Mouse (Mus musculus): ENCODE data around the gene Ascc1. TPM values are rescaled to one million over a fixed set of nuclear protein-coding genes. Genes with fewer than 3 reads are reported as not detected.
A peak's percentile ranks its signal among the peaks of the same experiment; 100 is the strongest.

The Ascc1 gene
- polyA plus RNA-seq (2015; fragmentation: Nextera tagmentation; extraction: Ambion mirVana), result 36.1 and 40.6 TPM in 2 replicates

DNA sequence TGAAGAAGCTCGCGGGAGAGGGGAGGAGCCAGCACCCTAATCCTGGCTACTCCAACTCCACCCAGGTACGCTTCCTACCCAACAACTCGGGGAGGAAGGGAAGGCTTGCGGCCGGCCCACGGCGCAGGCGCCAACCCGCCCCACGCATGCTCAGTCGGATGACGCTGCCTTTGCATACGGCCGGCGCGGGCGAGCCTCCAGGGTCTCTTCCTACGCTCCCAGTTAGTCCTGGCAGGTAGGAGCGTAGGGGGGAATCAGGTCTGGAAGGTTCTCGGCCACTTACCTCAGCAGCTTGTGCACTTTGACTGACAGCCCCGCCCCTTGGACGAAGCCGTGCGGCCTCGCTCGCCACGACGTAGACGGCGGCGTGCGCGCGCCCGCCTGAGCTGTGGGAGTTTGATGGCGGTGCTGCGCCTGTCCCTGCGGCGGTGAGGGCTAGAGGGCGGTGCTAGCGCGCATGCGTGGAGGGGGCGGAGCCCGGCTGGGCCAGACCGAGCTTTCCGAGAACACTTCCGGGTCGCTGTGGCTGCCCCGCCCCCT is at the start of gene Ascc1, which contains the start of gene Anapc16:
Gene Ascc1 (plus strand): TSS at position 133 of the 540 bp plus-strand sequence.
Gene Anapc16 (minus strand): TSS at position 463 of the 540 bp plus-strand sequence.
- Histone ChIP-seq H3K4me1 (replicated peaks) (peaks cover 19% of the 10 kb centered on the region), H3K9me3 (replicated peaks) (no peaks in the 10 kb centered on the region), H3K27me3 (no peaks in the 10 kb centered on the region), H3K9ac (peak within 1 kb of the TSS; percentile 78), H3K4me2 (peak within 1 kb of the TSS; percentile 80), H3K36me3 (peaks cover 5% of the 10 kb centered on the region; the same call in 1 of the 2 replicates), H3K27ac (peak within 1 kb of the TSS; percentile 98), H3K4me3 (peak within 1 kb of the TSS; percentile 77)
- ATAC-seq (replicated peaks; ENCODE audit: insufficient number of reproducible peaks, insufficient read depth, low FRiP score, low read depth), result peak; percentile 98
- under 1% methylated on average over 50 of the region's 51 CpGs for WGBS

DNA sequence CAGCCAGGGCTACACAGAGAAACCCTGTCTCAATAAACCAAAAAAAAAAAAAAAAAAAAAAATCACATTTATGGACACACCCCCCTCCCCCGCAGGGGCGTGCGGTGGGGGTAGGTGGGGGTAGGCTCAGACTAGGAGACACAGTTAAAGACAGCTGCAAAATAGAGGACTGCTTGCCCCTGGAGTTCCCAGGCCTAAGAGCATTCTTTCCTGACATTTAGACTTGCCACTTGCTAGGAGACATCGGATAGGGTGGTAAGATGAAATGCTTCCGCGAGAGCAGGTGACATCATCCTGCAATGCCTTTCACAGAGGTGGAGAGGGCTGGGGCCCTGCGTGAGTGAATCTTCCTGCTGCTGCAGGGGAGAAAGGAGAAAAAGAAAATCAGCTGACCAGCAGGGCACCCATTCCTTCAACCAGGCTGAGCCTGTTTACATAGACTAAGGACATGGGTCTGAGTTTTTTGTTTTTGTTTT is 49.0 kb upstream of the Ascc1 start:
- Histone ChIP-seq H3K4me1 (replicated peaks) (peaks cover 49% of the 10 kb centered on the region), H3K9ac (no peak overlapping the region), H3K4me2 (no peak overlapping the region), H3K27ac (no peak overlapping the region), H3K9me3 (replicated peaks) (no peaks in the 10 kb centered on the region), H3K36me3 (no peaks in the 10 kb centered on the region), H3K4me3 (no peak overlapping the region), H3K27me3 (no peaks in the 10 kb centered on the region; the same call in 1 of the 2 replicates)
- WGBS, result 19% methylated on average over 7 of the region's 7 CpGs
- no peak for ATAC-seq (replicated peaks; ENCODE audit: insufficient number of reproducible peaks, insufficient read depth, low FRiP score, low read depth)

DNA sequence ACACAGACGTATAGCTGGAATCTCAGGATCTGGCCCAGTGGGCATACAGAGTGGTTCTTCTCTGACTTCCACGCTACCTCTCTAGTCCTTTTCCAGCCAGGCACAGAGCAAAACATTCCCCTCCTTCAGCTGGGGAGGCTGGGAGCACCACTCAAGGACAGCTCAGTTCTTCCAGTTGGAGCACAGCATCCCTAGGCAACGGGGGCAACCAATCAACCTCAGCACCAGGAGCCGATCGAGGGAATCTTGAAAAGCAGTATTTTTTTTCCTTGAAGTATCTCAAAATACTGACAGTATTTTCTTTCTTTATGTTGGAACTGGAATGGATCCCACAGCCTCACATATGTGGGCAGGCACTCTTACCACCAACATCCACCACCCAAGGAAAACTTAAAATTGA is 45.9 kb upstream of the Ascc1 start:
- H3K4me3 ChIP-seq, result no peak overlapping the region
- no peak overlapping the region for H3K4me2 ChIP-seq
- H3K9me3 ChIP-seq (replicated peaks), result no peaks in the 10 kb centered on the region
- peaks cover 27% of the 10 kb centered on the region for H3K4me1 ChIP-seq (replicated peaks)
- no peak overlapping the region for H3K27ac ChIP-seq
- no peak for ATAC-seq (replicated peaks; ENCODE audit: insufficient number of reproducible peaks, insufficient read depth, low FRiP score, low read depth)
- 65% methylated on average over 5 of the region's 5 CpGs for WGBS
- H3K36me3 ChIP-seq, result no peaks in the 10 kb centered on the region
- no peak overlapping the region for H3K9ac ChIP-seq
- H3K27me3 ChIP-seq, result peaks cover 4% of the 10 kb centered on the region; the same call in 1 of the 2 replicates

DNA sequence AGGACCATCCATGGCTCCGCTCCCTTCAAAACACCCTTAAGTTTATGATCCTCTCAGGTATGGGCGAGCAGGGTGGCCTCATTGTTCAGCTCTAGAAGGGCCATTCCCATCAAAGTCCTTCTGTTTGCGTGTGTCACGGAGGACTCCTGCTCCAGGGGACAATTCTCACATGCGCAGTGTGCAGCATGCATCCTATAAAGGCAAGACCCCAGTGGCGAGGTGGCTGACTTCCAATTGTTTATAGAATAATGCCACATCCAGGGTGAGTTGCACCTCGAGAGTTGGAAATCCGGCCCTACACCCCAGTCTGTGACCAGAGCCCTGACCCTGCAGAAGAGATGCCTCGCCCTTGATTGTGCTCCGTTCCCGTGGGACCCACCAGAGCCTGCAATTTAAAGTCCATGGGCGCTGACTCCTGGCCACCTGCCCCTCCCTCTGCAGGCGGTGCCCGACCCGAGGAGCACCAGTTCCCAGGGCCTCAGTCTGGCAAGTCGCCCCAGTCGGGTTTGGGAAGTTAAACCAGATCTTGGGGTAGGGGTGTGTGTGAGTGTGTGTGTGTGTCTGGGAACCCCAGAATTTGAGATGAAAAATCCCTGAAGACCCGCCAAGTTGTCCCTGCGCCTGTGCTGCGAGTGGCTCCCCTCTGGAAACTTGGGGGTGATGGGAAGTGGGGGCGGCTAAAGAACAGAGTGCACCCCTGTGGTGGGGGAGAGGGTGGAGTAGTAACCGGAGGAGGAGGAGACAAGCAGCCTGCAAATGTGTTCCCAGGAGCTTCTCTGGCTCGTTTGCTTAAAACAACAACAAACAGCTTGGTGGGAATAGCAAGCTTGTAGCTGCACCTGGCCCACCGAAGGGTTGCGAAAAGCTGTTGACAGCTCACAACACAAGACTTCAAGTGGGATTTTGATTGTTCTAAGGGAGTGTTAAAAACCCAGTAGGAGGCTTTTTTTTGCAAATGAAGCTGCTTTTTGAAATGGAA is 45.1 kb upstream of the Ascc1 start:
- 25% methylated on average over 25 of the region's 25 CpGs for WGBS
- Histone ChIP-seq H3K36me3 (no peaks in the 10 kb centered on the region), H3K4me3 (no peak overlapping the region), H3K27me3 (peaks cover 4% of the 10 kb centered on the region; the same call in 1 of the 2 replicates), H3K4me1 (replicated peaks) (peaks cover 25% of the 10 kb centered on the region), H3K27ac (no peak overlapping the region), H3K9ac (no peak overlapping the region), H3K9me3 (replicated peaks) (no peaks in the 10 kb centered on the region), H3K4me2 (no peak overlapping the region)
- ATAC-seq (replicated peaks; ENCODE audit: insufficient number of reproducible peaks, insufficient read depth, low FRiP score, low read depth), result no peak

DNA sequence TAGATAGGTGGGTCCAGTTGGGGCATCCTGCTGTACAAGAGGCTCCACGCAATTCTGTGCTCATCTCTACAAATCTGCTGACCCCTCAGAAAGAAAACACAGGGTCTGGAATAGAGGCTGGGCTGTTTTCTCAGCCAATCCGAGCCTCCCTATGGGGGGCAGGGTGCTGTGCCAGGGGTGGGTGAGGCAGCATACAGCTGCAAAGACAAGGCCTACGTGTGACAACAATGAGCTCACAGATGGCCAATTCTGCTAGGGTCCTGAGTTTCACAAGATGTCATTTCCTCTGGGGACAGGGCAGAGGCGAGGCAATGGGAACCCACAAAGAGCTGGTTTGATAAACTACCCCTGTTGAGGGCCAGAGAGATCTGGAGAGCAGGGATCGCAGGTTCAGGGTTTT is 44.1 kb upstream of the Ascc1 start:
- Histone ChIP-seq H3K4me2 (no peak overlapping the region), H3K27ac (no peak overlapping the region), H3K4me3 (no peak overlapping the region), H3K9me3 (replicated peaks) (no peaks in the 10 kb centered on the region), H3K27me3 (peaks cover 4% of the 10 kb centered on the region; the same call in 1 of the 2 replicates), H3K4me1 (replicated peaks) (peaks cover 15% of the 10 kb centered on the region), H3K36me3 (no peaks in the 10 kb centered on the region), H3K9ac (no peak overlapping the region)
- no peak for ATAC-seq (replicated peaks; ENCODE audit: insufficient number of reproducible peaks, insufficient read depth, low FRiP score, low read depth)
- WGBS, result 54% methylated on average over 5 of the region's 5 CpGs

DNA sequence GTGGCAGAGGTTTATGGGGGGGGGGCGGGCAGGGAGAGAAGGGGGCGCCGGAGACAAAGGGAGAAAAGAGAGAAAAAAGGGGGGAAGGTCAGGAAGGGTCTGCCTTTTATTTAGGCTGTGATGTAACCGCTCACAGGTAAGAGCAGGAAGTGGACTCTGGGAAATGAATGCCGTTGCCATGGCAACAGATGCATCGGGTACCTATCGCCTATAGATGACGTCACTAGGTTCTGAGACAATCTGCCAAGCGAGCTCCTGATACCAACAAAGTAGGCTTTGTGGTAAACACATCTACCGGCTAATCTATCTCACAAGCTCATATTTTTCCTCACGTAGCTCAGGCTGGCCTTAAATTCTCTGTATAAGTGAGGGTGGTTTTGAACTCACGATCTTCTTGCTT is 43.1 kb upstream of the Ascc1 start:
- Histone ChIP-seq H3K9ac (no peak overlapping the region), H3K4me1 (replicated peaks) (peaks cover 21% of the 10 kb centered on the region), H3K4me3 (no peak overlapping the region), H3K36me3 (no peaks in the 10 kb centered on the region), H3K9me3 (replicated peaks) (no peaks in the 10 kb centered on the region), H3K27me3 (peaks cover 4% of the 10 kb centered on the region; the same call in 1 of the 2 replicates), H3K4me2 (no peak overlapping the region), H3K27ac (no peak overlapping the region)
- no peak for ATAC-seq (replicated peaks; ENCODE audit: insufficient number of reproducible peaks, insufficient read depth, low FRiP score, low read depth)
- 84% methylated on average over 12 of the region's 12 CpGs for WGBS

GRCm38 (mm10) chr10:59963609-59964008 is 39.0 kb upstream of the Ascc1 start:
- Histone ChIP-seq H3K9me3 (replicated peaks) (no peaks in the 10 kb centered on the region), H3K4me1 (replicated peaks) (peaks cover 35% of the 10 kb centered on the region), H3K36me3 (no peaks in the 10 kb centered on the region), H3K27me3 (peaks cover 4% of the 10 kb centered on the region; the same call in 1 of the 2 replicates), H3K27ac (peak overlapping the region; percentile 87; the same call in 1 of the 2 replicates), H3K4me2 (no peak overlapping the region), H3K4me3 (no peak overlapping the region), H3K9ac (no peak overlapping the region)
- 86% methylated on average over 2 of the region's 2 CpGs for WGBS
- no peak for ATAC-seq (replicated peaks; ENCODE audit: insufficient number of reproducible peaks, insufficient read depth, low FRiP score, low read depth)

DNA sequence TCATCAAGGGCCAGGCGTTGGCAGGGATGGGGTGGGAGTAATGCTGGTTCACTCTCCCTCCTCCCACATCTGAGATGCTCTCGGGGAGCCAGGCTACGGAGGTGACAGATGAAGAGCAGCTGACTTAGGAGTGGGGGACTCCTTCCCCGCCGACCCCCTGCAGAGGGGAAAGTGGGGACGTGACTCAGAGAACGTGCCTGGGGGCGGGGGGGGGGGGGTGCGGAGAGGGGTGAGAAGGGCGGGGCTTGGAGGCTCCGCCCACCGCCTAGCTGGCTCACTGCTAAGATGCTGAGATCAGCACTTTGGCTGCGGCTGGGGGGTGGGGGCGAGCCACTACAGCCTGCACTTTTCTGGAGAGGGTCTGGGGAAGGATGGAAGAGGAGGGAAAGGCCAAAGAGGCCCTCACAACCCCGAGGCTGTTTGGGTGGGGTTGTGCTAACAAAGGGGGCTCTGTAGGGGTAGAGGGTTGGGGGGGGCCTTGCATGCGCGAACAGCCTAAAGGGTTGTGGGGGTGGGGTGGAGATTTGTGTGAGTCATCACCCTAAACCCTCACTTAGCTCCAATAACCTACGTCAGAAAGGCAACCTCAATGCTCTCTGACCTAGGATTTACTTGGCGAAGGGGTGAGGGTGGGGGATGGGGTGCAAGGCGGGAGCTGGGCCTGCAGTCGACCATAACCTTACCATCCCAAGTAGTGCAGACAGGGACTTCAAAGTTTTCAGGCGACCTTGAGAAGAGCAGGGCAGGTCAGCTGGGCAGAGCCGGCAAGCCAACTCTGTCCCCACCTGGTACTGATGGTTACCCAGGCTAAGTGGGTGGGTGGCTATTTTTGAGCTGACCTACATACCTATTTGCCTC is 37.9 kb upstream of the Ascc1 start:
- peak overlapping the region; percentile 87 for H3K27ac ChIP-seq
- H3K36me3 ChIP-seq, result no peaks in the 10 kb centered on the region
- H3K9me3 ChIP-seq (replicated peaks), result no peaks in the 10 kb centered on the region
- ATAC-seq (replicated peaks; ENCODE audit: insufficient number of reproducible peaks, insufficient read depth, low FRiP score, low read depth), result peak; percentile 56
- H3K9ac ChIP-seq, result peak overlapping the region; percentile 34; the same call in 1 of the 2 replicates
- no peaks in the 10 kb centered on the region for H3K27me3 ChIP-seq
- peak overlapping the region; percentile 54 for H3K4me2 ChIP-seq
- H3K4me1 ChIP-seq (replicated peaks), result peaks cover 39% of the 10 kb centered on the region
- 7% methylated on average over 23 of the region's 23 CpGs for WGBS
- H3K4me3 ChIP-seq, result 0 out of 2 replicates have a peak overlapping the region, but pooled peaks have one; percentile 10

GRCm38 (mm10) chr10:59965362-59965695 is 37.3 kb upstream of the Ascc1 start:
- H3K36me3 ChIP-seq, result no peaks in the 10 kb centered on the region
- H3K4me3 ChIP-seq, result no peak overlapping the region
- no peaks in the 10 kb centered on the region for H3K9me3 ChIP-seq (replicated peaks)
- H3K4me2 ChIP-seq, result peak overlapping the region; percentile 54; the same call in 1 of the 2 replicates
- peak overlapping the region; percentile 87 for H3K27ac ChIP-seq
- ATAC-seq (replicated peaks; ENCODE audit: insufficient number of reproducible peaks, insufficient read depth, low FRiP score, low read depth), result no peak
- peaks cover 45% of the 10 kb centered on the region for H3K4me1 ChIP-seq (replicated peaks)
- WGBS, result 25% methylated on average over 9 of the region's 9 CpGs
- H3K27me3 ChIP-seq, result no peaks in the 10 kb centered on the region
- H3K9ac ChIP-seq, result peak overlapping the region; percentile 18; the same call in 1 of the 2 replicates

- H3K9ac ChIP-seq, result 0 out of 2 replicates have a peak overlapping the region, but pooled peaks have one; percentile 18
- 77% methylated on average over 8 of the region's 8 CpGs for WGBS
- no peak overlapping the region for H3K4me2 ChIP-seq
- H3K4me3 ChIP-seq, result no peak overlapping the region
- no peaks in the 10 kb centered on the region for H3K9me3 ChIP-seq (replicated peaks)
- no peaks in the 10 kb centered on the region for H3K36me3 ChIP-seq
- ATAC-seq (replicated peaks; ENCODE audit: insufficient number of reproducible peaks, insufficient read depth, low FRiP score, low read depth), result no peak
- H3K4me1 ChIP-seq (replicated peaks), result peaks cover 49% of the 10 kb centered on the region
- H3K27me3 ChIP-seq, result no peaks in the 10 kb centered on the region
- H3K27ac ChIP-seq, result peak overlapping the region; percentile 87
Observed at GRCm38 (mm10) chr10:59965788-59966187, 36.8 kb upstream of the Ascc1 start.
